Mouse (Mus musculus): ENCODE data around the gene Dhrs7. TPM values are rescaled to one million over a fixed set of nuclear protein-coding genes. Genes with fewer than 3 reads are reported as not detected.
A peak's percentile ranks its signal among the peaks of the same experiment; 100 is the strongest.

The Dhrs7 gene
- polyA plus RNA-seq, 1 experiment from 2014 or later = 55.8 TPM

DNA sequence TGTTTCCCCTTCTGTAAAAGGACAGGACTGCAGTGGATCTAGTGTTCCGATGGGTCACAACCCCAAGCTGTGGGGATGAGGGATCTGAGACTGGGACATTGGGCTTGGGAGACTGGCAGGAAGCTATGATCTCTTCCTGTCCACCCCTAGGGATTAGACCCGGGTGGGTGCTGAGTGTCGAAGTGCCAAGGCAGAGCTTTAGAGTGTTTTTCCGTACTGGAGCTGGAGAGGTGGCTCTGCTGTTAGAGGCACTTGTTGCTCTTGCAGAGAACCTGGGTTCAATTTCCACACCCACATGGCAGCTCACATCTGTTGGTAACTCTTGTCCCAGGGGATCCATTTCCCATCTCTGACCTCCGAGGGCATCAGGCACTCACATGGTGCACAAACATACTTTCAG lies 1.3 kb upstream of the Dhrs7 start:
- H3K9me3 ChIP-seq (ENCODE audit: control insufficient read depth, low read length) = no peaks in the 10 kb centered on the region
- WGBS = 83% methylated on average over 5 of the region's 5 CpGs

DNA sequence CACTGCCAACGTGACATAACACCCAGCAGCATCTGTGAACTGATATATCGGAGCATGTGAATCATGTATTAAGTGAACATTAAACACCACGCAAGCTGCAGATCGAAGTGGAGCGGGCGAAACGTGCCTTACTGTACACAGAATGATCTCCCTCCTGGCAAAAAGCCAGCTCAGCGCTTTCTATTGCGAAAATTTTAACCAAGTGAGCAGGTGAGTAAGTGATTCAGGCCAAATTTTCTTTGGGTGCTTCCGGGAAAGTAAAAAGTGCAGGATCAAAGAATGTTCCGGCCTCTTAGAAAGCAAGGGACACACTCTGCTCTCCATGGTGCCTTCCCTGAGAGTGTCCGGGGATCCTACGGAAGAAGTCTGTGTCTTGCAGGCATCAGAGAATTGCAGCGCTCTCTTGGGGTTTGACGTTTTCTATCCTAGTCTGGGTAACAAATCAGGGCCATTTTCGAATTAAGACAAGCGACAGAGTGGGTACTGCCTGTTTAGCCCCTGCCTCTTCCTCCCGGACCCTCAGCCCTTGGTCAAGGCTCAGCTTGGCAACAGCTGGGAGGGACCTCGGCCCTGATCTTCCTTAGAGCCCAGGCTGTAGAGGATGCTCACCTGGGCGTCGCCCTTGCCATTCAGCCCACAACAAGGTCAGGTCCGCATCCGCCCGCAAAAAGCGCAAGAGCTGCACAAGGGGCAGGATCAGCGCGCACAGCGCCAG lies 532 bp downstream of the Dhrs7 start:
- H3K27me3 ChIP-seq (replicated peaks; ENCODE audit: control insufficient read depth, insufficient read depth, low read length) = no peaks in the 10 kb centered on the region
- WGBS = 3% methylated on average over 28 of the region's 28 CpGs
- ATAC-seq = peak; percentile 65
- H3K4me1 ChIP-seq (ENCODE audit: control insufficient read depth, insufficient read depth, low read length) = peaks cover 8% of the 10 kb centered on the region
- no peaks in the 10 kb centered on the region for H3K36me3 ChIP-seq (ENCODE audit: control insufficient read depth, insufficient read depth, low read length)
- peak overlapping the region; percentile 68 for H3K27ac ChIP-seq (ENCODE audit: low read length)
- H3K4me2 ChIP-seq (ENCODE audit: low read depth, low read length) = peak overlapping the region; percentile 90
- no peaks in the 10 kb centered on the region for H3K9me3 ChIP-seq (ENCODE audit: control insufficient read depth, low read length)
- peak overlapping the region; percentile 75 for H3K9ac ChIP-seq (ENCODE audit: low read depth, low read length)
- H3K4me3 ChIP-seq (ENCODE audit: low read length) = peak overlapping the region; percentile 65

More for the DNA sequence above, 1.3 kb upstream of the Dhrs7 start:
- Histone ChIP-seq H3K9ac (ENCODE audit: low read depth, low read length) (no peak overlapping the region), H3K4me3 (ENCODE audit: low read length) (no peak overlapping the region), H3K36me3 (ENCODE audit: control insufficient read depth, insufficient read depth, low read length) (no peaks in the 10 kb centered on the region), H3K27ac (ENCODE audit: low read length) (no peak overlapping the region), H3K4me1 (ENCODE audit: control insufficient read depth, insufficient read depth, low read length) (peaks cover 8% of the 10 kb centered on the region), H3K4me2 (ENCODE audit: low read depth, low read length) (no peak overlapping the region), H3K27me3 (replicated peaks; ENCODE audit: control insufficient read depth, insufficient read depth, low read length) (no peaks in the 10 kb centered on the region)
- no peak for ATAC-seq

- no peak overlapping the region for H3K9ac ChIP-seq (ENCODE audit: low read depth, low read length)
- no peak overlapping the region for H3K27ac ChIP-seq (ENCODE audit: low read length)
- H3K4me3 ChIP-seq (ENCODE audit: low read length) = no peak overlapping the region
- no peaks in the 10 kb centered on the region for H3K4me1 ChIP-seq (ENCODE audit: control insufficient read depth, insufficient read depth, low read length)
- ATAC-seq = no peak
- H3K36me3 ChIP-seq (ENCODE audit: control insufficient read depth, insufficient read depth, low read length) = no peaks in the 10 kb centered on the region
- WGBS = 91% methylated on average over 16 of the region's 16 CpGs
- no peaks in the 10 kb centered on the region for H3K27me3 ChIP-seq (replicated peaks; ENCODE audit: control insufficient read depth, insufficient read depth, low read length)
- no peak overlapping the region for H3K4me2 ChIP-seq (ENCODE audit: low read depth, low read length)
- no peaks in the 10 kb centered on the region for H3K9me3 ChIP-seq (ENCODE audit: control insufficient read depth, low read length)
These were observed 8.9 kb downstream of the Dhrs7 start for GRCm38 (mm10) chr12:72655775-72656174.

GRCm38 (mm10) chr12:72654698-72655097 lies 10.0 kb downstream of the Dhrs7 start:
- H3K4me3 ChIP-seq (ENCODE audit: low read length) = no peak overlapping the region
- no peak overlapping the region for H3K27ac ChIP-seq (ENCODE audit: low read length)
- no peaks in the 10 kb centered on the region for H3K4me1 ChIP-seq (ENCODE audit: control insufficient read depth, insufficient read depth, low read length)
- no peaks in the 10 kb centered on the region for H3K27me3 ChIP-seq (replicated peaks; ENCODE audit: control insufficient read depth, insufficient read depth, low read length)
- WGBS = 19% methylated on average over 4 of the region's 4 CpGs
- ATAC-seq = no peak
- H3K9me3 ChIP-seq (ENCODE audit: control insufficient read depth, low read length) = no peaks in the 10 kb centered on the region
- no peak overlapping the region for H3K9ac ChIP-seq (ENCODE audit: low read depth, low read length)
- H3K36me3 ChIP-seq (ENCODE audit: control insufficient read depth, insufficient read depth, low read length) = peaks cover 3% of the 10 kb centered on the region; the same call in 1 of the 2 replicates
- no peak overlapping the region for H3K4me2 ChIP-seq (ENCODE audit: low read depth, low read length)

GRCm38 (mm10) chr12:72649611-72650330 lies 14.9 kb downstream of the Dhrs7 start, which contains the start of gene Gm4756:
Gene Gm4756 (minus strand): TSS chr12:72649661.
- no peak within 1 kb of the TSS for H3K4me3 ChIP-seq (ENCODE audit: low read length)
- H3K27me3 ChIP-seq (replicated peaks; ENCODE audit: control insufficient read depth, insufficient read depth, low read length) = no peaks in the 10 kb centered on the region
- H3K9me3 ChIP-seq (ENCODE audit: control insufficient read depth, low read length) = no peaks in the 10 kb centered on the region
- no peaks in the 10 kb centered on the region for H3K4me1 ChIP-seq (ENCODE audit: control insufficient read depth, insufficient read depth, low read length)
- H3K4me2 ChIP-seq (ENCODE audit: low read depth, low read length) = no peak within 1 kb of the TSS
- 72% methylated on average over 11 of the region's 11 CpGs for WGBS
- ATAC-seq = no peak
- no peak within 1 kb of the TSS for H3K27ac ChIP-seq (ENCODE audit: low read length)
- no peak within 1 kb of the TSS for H3K9ac ChIP-seq (ENCODE audit: low read depth, low read length)
- peaks cover 4% of the 10 kb centered on the region; the same call in 1 of the 2 replicates for H3K36me3 ChIP-seq (ENCODE audit: control insufficient read depth, insufficient read depth, low read length)

- no peak for ATAC-seq
- no peaks in the 10 kb centered on the region for H3K9me3 ChIP-seq (ENCODE audit: control insufficient read depth, low read length)
- no peaks in the 10 kb centered on the region for H3K27me3 ChIP-seq (replicated peaks; ENCODE audit: control insufficient read depth, insufficient read depth, low read length)
- no peak overlapping the region for H3K27ac ChIP-seq (ENCODE audit: low read length)
- no peak overlapping the region for H3K9ac ChIP-seq (ENCODE audit: low read depth, low read length)
- H3K36me3 ChIP-seq (ENCODE audit: control insufficient read depth, insufficient read depth, low read length) = peaks cover 4% of the 10 kb centered on the region; the same call in 1 of the 2 replicates
- H3K4me1 ChIP-seq (ENCODE audit: control insufficient read depth, insufficient read depth, low read length) = no peaks in the 10 kb centered on the region
- no peak overlapping the region for H3K4me3 ChIP-seq (ENCODE audit: low read length)
- WGBS = 95% methylated on average over 14 of the region's 14 CpGs
- H3K4me2 ChIP-seq (ENCODE audit: low read depth, low read length) = no peak overlapping the region
These were observed 15.8 kb downstream of the Dhrs7 start for GRCm38 (mm10) chr12:72648921-72649320.

- no peak overlapping the region for H3K4me2 ChIP-seq (ENCODE audit: low read depth, low read length)
- no peak for ATAC-seq
- 61% methylated on average over 3 of the region's 3 CpGs for WGBS
- no peak overlapping the region for H3K9ac ChIP-seq (ENCODE audit: low read depth, low read length)
- no peaks in the 10 kb centered on the region for H3K4me1 ChIP-seq (ENCODE audit: control insufficient read depth, insufficient read depth, low read length)
- no peak overlapping the region for H3K4me3 ChIP-seq (ENCODE audit: low read length)
- no peaks in the 10 kb centered on the region for H3K27me3 ChIP-seq (replicated peaks; ENCODE audit: control insufficient read depth, insufficient read depth, low read length)
- H3K27ac ChIP-seq (ENCODE audit: low read length) = no peak overlapping the region
- H3K36me3 ChIP-seq (ENCODE audit: control insufficient read depth, insufficient read depth, low read length) = no peaks in the 10 kb centered on the region
- H3K9me3 ChIP-seq (ENCODE audit: control insufficient read depth, low read length) = no peaks in the 10 kb centered on the region
These were observed 26.7 kb downstream of the Dhrs7 start for GRCm38 (mm10) chr12:72638025-72638424.

- 94% methylated on average over 7 of the region's 7 CpGs for WGBS
- Histone ChIP-seq H3K4me1 (ENCODE audit: control insufficient read depth, insufficient read depth, low read length) (no peaks in the 10 kb centered on the region), H3K36me3 (ENCODE audit: control insufficient read depth, insufficient read depth, low read length) (no peaks in the 10 kb centered on the region), H3K27ac (ENCODE audit: low read length) (no peak overlapping the region), H3K9me3 (ENCODE audit: control insufficient read depth, low read length) (no peaks in the 10 kb centered on the region), H3K9ac (ENCODE audit: low read depth, low read length) (no peak overlapping the region), H3K27me3 (replicated peaks; ENCODE audit: control insufficient read depth, insufficient read depth, low read length) (no peaks in the 10 kb centered on the region), H3K4me3 (ENCODE audit: low read length) (no peak overlapping the region), H3K4me2 (ENCODE audit: low read depth, low read length) (no peak overlapping the region)
- ATAC-seq = no peak
These were observed 36.0 kb downstream of the Dhrs7 start for GRCm38 (mm10) chr12:72628751-72629150.

DNA sequence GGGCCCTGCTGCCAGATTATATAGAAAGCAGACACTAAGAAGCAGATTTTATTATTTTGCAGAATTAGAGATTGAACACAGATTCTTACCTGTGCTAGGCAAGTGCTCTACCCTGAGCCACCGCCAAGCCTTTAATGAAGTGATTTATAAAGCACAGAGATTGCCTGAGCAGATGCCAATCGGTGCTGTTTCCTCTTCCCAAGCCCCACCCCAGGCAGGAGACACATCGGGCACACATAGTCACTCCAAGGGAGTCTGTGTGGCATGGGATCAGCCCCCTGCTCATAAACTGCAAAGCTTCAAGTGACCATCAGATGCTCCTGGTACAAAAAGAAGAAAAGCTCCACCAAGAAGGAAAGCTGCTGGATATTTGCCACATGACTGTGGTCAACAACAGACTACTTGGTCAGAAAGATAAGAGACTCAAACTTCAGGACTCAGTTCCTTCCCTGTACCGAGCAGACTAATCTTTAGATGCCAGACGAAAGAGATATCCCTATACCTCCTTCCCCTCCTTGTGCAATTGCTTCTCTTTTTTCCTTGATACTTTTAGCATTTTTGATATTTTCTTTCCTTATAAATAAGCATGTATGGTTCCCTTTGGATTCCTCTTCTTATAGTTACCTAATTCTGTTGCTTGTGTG lies 41.7 kb downstream of the Dhrs7 start:
- H3K9me3 ChIP-seq (ENCODE audit: control insufficient read depth, low read length) = no peaks in the 10 kb centered on the region
- no peak overlapping the region for H3K4me3 ChIP-seq (ENCODE audit: low read length)
- no peaks in the 10 kb centered on the region for H3K4me1 ChIP-seq (ENCODE audit: control insufficient read depth, insufficient read depth, low read length)
- 67% methylated on average over 5 of the region's 5 CpGs for WGBS
- no peak overlapping the region for H3K4me2 ChIP-seq (ENCODE audit: low read depth, low read length)
- H3K36me3 ChIP-seq (ENCODE audit: control insufficient read depth, insufficient read depth, low read length) = no peaks in the 10 kb centered on the region
- no peak overlapping the region for H3K9ac ChIP-seq (ENCODE audit: low read depth, low read length)
- ATAC-seq = no peak
- no peak overlapping the region for H3K27ac ChIP-seq (ENCODE audit: low read length)
- no peaks in the 10 kb centered on the region for H3K27me3 ChIP-seq (replicated peaks; ENCODE audit: control insufficient read depth, insufficient read depth, low read length)
